Mouse (Mus musculus) induced T-regulatory cell, adult 2 months (primary cell): ENCODE data around the gene Slc6a18.

Experiments used
- DNase-seq: peaks from one replicate; pipeline ENCODE4 v3.0.0-alpha.2; 2012; ENCODE audit warnings: low read depth

The Slc6a18 gene

DNA sequence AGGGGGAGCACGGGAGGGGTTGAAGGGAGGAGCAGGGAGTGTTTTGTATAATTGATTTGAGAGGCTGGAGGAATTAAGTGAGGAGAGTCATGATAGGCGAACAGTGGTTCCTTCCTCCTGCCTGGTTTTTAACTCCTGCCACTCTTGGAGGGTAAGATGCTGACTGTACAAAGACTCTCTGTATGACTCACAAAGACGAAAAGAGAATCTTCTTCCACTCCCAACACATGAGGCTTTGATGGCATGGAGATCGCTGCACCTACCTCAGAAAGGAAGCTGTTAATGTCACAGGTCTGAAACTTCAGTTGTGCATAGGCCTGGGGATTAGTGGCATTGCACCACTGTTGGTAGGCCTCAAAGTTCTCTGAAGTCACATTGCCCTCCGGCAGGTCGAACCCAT is 7.7 kb upstream of the Slc6a18 start:
- peak; percentile 47 for DNase-seq

DNA sequence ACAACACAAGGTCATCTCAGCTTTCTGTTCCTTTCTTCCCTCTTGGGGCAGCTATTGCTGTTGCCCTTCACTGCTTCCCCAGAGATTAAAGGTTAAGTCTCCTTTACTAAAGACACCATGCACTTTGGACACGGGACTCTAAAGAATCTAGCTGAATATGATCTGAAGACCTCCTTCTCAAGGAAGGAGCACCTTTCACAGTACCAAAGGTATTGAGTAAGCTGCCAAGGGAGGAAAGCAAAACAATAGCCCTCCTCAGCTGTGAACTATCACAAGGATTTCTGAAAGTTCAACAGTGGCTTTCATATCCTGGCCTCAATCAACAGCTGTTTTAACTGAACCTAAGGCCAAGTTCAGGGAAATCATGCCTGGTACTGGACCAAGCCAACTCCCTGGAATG is 6.6 kb upstream of the Slc6a18 start:
- no peak for DNase-seq

DNA sequence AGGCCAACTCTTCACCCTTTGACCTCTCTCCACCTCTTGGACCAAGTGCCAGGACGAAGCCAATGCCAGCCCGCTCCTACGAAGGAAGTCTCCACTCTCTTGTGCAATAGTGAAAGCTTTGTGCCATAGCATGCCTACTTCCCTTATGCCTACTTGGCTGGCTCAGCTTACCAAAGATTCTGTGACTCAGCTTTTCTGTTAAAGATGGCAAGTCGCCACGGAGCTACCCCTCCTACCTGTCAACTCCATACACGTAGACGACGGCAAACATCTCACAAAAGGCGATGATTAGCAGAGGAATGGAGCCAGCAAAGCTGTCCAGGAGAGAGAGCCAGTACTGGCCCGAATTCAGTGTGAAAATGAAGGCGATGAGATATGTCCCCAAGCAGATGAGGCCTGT is 5.9 kb upstream of the Slc6a18 start:
- no peak for DNase-seq

DNA sequence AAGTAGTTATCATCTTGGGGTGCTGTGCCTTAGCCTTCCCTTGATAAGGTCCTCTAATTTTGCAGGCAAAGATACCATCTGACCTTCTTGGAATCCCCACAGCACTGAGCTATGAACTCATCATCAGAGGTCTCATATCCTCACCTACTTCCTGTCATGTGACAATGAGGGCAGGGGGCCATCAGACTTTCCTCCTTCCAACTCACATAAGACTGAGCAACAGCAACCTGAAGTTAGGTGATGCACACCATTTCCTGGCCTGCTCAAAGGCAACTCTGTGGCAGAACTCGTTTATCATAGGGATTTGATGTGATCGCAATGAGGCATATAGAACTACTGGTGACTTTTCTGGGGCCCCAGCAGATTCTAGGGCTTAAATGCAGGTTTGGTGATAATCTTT is 4.4 kb upstream of the Slc6a18 start:
- DNase-seq, result no peak

GRCm38 (mm10) chr13:73680394-73680793 is 2.6 kb upstream of the Slc6a18 start:
- DNase-seq, result no peak

DNA sequence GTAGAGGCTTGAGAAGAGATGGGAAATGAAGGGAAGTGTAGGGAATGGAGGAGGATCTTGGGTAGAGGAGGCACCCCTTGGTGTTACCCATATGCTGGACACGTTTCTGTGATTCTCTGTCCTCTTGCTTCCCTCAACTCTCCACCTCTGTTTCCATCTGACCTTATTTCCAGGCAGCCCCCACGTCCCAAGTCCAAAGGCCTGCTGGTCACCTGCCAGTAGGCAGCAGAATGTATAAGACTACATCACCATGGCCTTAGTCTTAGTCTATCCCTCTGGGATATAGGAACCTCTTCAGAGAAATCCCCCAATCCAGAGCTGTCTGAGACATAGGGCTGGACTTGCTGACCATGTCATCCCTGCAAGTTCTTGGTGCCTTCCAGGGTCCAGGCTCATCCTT is 1.5 kb upstream of the Slc6a18 start:
- DNase-seq, result no peak

DNA sequence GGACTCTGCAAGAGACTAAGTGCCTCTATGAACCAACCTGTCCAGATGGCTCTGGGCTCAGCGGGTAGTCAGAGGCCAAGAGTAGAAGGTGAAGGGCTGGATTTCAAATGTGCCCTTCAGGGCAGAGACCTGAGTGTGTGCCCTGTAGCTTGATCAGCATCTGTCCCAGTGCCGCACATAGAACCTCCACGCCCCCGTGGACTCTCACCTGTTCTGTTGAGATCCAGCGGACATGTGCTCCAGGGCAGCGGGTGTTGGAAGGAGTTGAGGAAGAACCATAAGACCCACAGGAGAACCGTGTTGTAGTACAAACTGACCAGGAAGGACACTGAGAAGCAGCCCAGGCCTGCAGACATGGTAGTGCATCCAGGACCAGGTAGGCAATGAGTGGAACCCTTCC is 2.7 kb downstream of the Slc6a18 start:
- DNase-seq, result no peak

GRCm38 (mm10) chr13:73660163-73660695 is 17.6 kb downstream of the Slc6a18 start:
- no peak for DNase-seq

GRCm38 (mm10) chr13:73658953-73659352 is 18.9 kb downstream of the Slc6a18 start:
- DNase-seq, result no peak

DNA sequence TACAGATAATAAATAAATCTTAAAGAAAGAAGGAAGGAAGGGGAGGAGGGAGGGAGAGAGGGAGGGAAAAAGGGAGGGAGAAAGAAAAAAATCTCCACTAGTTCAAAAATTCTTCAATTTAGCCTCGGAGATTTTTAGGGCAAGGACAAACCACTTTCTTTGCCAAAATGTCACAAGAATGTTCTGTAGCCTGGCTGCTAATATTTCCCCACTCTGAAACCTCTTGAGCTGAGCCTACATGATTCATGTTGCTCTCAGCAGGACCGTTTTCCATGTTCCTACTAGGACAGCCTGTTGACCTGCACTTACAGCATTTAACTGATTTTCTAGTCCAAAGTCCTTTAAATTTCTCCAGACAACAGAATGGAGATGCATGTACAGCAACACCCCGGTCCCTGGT is 22.8 kb downstream of the Slc6a18 start:
- no peak for DNase-seq

GRCm38 (mm10) chr13:73653266-73653665 is 24.6 kb downstream of the Slc6a18 start:
- no peak for DNase-seq

DNA sequence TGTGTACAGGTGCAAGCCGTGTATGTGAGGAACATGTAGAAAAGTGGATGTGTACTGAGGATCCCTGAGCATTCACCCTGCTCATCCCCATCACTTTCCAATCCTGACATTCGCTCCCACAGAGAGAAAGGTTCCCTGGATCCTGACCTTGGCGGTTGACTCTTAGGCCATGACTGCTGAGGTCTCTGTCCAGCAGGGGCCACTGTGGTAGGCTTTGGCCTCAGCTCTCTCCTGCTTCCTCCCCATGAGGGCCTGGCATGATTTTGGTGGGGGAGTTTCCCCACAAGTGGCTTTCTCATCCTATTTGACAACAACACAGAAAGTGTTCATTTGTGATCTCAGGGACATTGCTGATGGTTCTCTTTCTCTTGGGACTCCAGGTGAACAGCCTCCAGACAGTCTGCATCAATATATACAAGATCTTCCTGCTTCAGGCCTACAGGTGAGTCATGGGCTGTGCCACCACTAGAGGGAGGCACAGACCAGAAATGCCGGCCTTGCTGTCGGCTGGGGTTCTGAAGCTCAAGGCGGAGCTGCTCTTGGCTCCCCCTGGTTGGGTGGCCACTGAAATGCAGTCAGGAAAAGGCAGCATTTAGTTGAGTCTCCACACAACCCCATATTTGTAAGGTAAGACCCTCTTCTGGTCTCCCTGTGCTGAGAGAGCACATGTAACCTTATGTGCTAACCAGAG is 31.3 kb downstream of the Slc6a18 start:
- DNase-seq, result peak; percentile 80

GRCm38 (mm10) chr13:73641296-73641695 is 36.5 kb downstream of the Slc6a18 start:
- DNase-seq, result no peak

- no peak for DNase-seq
These were observed 40.0 kb downstream of the Slc6a18 start for GRCm38 (mm10) chr13:73637826-73638225.

DNA sequence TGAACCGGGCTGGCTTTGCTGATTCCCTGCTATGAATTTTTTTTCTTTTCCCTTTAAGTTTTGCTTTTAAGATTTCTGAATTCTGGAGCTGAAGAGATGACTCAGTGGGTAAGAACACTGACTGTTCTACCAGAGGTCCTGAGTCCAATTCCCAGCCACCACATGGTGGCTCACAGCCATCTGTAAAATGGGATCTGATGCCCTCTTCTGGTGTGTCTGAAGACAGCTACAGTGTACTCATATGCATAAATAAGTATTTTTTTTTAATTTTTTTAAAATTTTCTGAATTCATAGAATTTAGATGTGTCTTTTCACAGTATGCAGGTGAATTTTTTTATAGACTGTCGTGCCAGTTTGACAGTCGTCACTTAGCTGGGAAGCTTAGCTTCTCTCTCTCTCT is 46.0 kb downstream of the Slc6a18 start:
- DNase-seq, result no peak

DNA sequence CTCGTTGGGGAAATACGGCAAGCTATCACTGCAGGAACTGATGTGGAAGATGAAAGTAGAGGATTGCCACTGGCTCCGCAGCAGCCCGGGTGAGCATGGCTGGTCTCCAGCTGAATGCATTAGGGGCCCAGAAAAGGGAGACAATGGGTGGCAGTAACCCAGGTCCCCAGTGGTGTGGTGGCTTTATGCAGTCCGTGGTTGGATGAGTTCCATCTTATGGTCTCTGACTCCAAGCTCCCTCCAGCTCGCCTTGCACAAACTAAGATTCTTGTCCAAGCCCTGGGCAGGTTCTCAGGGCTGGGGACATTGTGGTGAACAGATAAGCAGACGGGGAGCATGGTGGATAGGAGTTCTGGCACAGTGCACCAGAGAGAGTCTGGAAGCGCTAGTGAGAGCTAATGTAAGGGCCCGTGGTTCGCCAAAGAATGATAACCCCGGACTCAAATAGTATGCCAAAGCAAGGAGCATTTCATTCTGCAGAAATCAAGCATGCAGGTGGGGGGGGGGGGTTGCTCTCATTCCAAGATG is 49.2 kb downstream of the Slc6a18 start:
- no peak for DNase-seq

DNA sequence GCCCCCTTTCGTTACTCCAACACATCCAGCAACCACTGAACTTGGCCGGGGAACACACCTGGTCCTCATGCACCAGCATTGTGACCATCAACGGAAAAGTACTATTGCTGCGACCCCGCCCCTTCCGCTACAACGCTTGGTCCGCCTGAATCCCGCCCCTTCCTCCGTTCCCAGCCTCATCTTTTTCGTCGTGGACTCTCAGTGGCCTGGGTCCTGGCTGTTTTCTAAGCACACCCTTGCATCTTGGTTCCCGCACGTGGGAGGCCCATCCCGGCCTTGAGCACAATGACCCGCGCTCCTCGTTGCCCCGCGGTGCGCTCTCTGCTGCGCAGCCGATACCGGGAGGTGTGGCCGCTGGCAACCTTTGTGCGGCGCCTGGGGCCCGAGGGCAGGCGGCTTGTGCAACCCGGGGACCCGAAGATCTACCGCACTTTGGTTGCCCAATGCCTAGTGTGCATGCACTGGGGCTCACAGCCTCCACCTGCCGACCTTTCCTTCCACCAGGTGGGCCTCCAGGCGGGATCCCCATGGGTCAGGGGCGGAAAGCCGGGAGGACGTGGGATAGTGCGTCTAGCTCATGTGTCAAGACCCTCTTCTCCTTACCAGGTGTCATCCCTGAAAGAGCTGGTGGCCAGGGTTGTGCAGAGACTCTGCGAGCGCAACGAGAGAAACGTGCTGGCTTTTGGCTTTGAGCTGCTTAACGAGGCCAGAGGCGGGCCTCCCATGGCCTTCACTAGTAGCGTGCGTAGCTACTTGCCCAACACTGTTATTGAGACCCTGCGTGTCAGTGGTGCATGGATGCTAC is 50.9 kb downstream of the Slc6a18 start, which contains the start of gene Tert:
Tert (plus strand) TSS at position 167 of the 805 bp plus-strand sequence.
- peak; percentile 82 for DNase-seq

DNA sequence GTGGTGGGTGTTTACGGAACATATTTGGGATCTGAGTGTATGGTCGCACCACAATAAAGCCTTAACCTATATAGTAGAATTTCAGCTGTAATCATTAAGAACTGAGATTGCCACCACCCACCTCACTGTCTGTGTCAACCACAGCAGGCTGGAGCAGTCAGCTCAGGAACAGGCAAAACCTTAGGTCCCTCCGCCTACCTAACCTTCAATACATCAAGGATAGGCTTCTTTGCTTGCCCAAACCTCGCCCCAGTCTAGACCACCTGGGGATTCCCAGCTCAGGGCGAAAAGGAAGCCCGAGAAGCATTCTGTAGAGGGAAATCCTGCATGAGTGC is 51.4 kb downstream of the Slc6a18 start:
- no peak for DNase-seq

DNA sequence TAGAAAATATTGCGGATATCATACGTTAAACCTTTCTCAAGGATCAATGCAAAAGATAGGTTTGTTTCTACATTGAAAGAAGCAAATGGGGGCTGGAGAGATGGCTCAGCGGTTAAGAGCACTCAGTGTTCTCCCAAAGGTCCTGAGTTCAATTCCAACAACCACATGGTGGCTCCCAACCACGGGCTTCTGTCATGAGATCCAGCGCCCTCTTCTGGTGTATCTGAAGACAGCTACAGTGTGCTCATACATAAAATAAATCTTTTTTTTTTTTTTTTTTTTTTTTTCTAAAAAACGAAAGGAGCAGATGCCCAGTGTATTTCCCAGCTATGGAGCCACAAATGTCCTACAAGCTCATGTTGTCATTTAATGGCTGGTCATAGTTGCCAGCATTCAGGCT is 57.2 kb downstream of the Slc6a18 start:
- DNase-seq, result peak; percentile 60

- no peak for DNase-seq
These were observed 59.4 kb downstream of the Slc6a18 start for GRCm38 (mm10) chr13:73618406-73618805.
